9 mouse cellular contexts compared by ENCODE assay signal in genomic region chr1:64018466-64019077, GRCm38 (mm10).
DNase-seq lines count a peak whose midpoint lies in the region; ATAC-seq and TF ChIP-seq lines count a peak whose summit lies in the region.
"Had no signal": no experiment of that assay in that cellular context is flagged by ENCODE, and none has a peak within 500 bp of the region (broad histone marks: within the 10 kb centered on the region; RNA-seq: fewer than 3 reads in every experiment).

No protein-coding gene starts in this region.

- peak; percentile 20 for DNase-seq in limb, embryonic 14.5 days (ENCODE audit: low spot score)
- DNase-seq in cerebellum, adult 18-20 months, result no peak
- DNase-seq in ovary, adult 18-20 months (ENCODE audit: low spot score), result no peak
- no peak for DNase-seq in urinary bladder, adult 18-20 months (ENCODE audit: low spot score in 2 of 2)
- DNase-seq in right cerebral cortex, postnatal 14 days, result no peak
- DNase-seq: gastrocnemius, postnatal 25 days had no signal

- no peaks in the 10 kb centered on the region for H3K36me3 ChIP-seq in midbrain, embryonic 16.5 days (ENCODE audit: control insufficient read depth, insufficient read depth, low read length)
- H3K36me3 ChIP-seq in midbrain, embryonic 13.5 days, result no peaks in the 10 kb centered on the region
- no peaks in the 10 kb centered on the region for H3K36me3 ChIP-seq in hindbrain, embryonic 12.5 days
- no peaks in the 10 kb centered on the region for H3K36me3 ChIP-seq in limb, embryonic 14.5 days (ENCODE audit: control insufficient read depth, insufficient read depth, low read length)

- no peak overlapping the region; the same call in 1 of the 2 replicates for H3K9ac ChIP-seq in midbrain, embryonic 16.5 days (ENCODE audit: low read depth, low read length)
- H3K9ac ChIP-seq in midbrain, embryonic 13.5 days (replicated peaks), result no peak overlapping the region
- H3K9ac ChIP-seq in hindbrain, embryonic 12.5 days, result no peak overlapping the region
- no peak overlapping the region for H3K9ac ChIP-seq in limb, embryonic 14.5 days (ENCODE audit: low read depth, low read length, severe bottlenecking)

- no peaks in the 10 kb centered on the region for H3K9me3 ChIP-seq in midbrain, embryonic 16.5 days (replicated peaks; ENCODE audit: control insufficient read depth, low read length, poor library complexity, severe bottlenecking)
- H3K9me3 ChIP-seq in midbrain, embryonic 13.5 days, result no peaks in the 10 kb centered on the region
- H3K9me3 ChIP-seq in hindbrain, embryonic 12.5 days (replicated peaks), result no peaks in the 10 kb centered on the region
- no peaks in the 10 kb centered on the region for H3K9me3 ChIP-seq in limb, embryonic 14.5 days (ENCODE audit: control insufficient read depth, low read length)

- peaks cover 12% of the 10 kb centered on the region for H3K4me1 ChIP-seq in midbrain, embryonic 16.5 days (ENCODE audit: control insufficient read depth, insufficient read depth, low read length)
- peaks cover 16% of the 10 kb centered on the region for H3K4me1 ChIP-seq in midbrain, embryonic 13.5 days (replicated peaks)
- peaks cover 24% of the 10 kb centered on the region; the same call in 1 of the 2 replicates for H3K4me1 ChIP-seq in hindbrain, embryonic 12.5 days
- H3K4me1 ChIP-seq in limb, embryonic 14.5 days (ENCODE audit: control insufficient read depth, insufficient read depth, low read length), result peaks cover 31% of the 10 kb centered on the region

- no peak for TF ChIP-seq POLR2A in limb, embryonic 14.5 days (IDR thresholded peaks at IDR 0.05; ENCODE audit: borderline replicate concordance, extremely low read depth, insufficient read depth, insufficient read length)

- H3K4me3 ChIP-seq in midbrain, embryonic 16.5 days (ENCODE audit: low read depth, low read length), result no peak overlapping the region
- H3K4me3 ChIP-seq in midbrain, embryonic 13.5 days (replicated peaks), result no peak overlapping the region
- H3K4me3 ChIP-seq in hindbrain, embryonic 12.5 days, result no peak overlapping the region
- H3K4me3 ChIP-seq in limb, embryonic 14.5 days (replicated peaks; ENCODE audit: low read length), result no peak overlapping the region

- H3K27ac ChIP-seq in midbrain, embryonic 16.5 days (ENCODE audit: low read length), result 0 out of 2 replicates have a peak overlapping the region, but pooled peaks have one; percentile 18
- no peak overlapping the region for H3K27ac ChIP-seq in midbrain, embryonic 13.5 days
- H3K27ac ChIP-seq in hindbrain, embryonic 12.5 days, result 0 out of 2 replicates have a peak overlapping the region, but pooled peaks have one; percentile 30
- H3K27ac ChIP-seq in limb, embryonic 14.5 days (replicated peaks; ENCODE audit: low read depth, low read length), result no peak overlapping the region

- no peak for ATAC-seq in midbrain, embryonic 16.5 days
- no peak for ATAC-seq in midbrain, embryonic 13.5 days
- no peak for ATAC-seq in hindbrain, embryonic 12.5 days (ENCODE audit: low FRiP score)
- ATAC-seq in limb, embryonic 14.5 days (ENCODE audit: low FRiP score, low read depth), result no peak

- WGBS in midbrain, embryonic 16.5 days, result 49% methylated on average over 16 of the region's 16 CpGs
- WGBS in midbrain, embryonic 13.5 days, result 53% methylated on average over 16 of the region's 16 CpGs
- 56% methylated on average over 16 of the region's 16 CpGs for WGBS in hindbrain, embryonic 12.5 days
- WGBS in limb, embryonic 14.5 days, result 39% methylated on average over 16 of the region's 16 CpGs

- peak overlapping the region; percentile 22 for H3K4me2 ChIP-seq in midbrain, embryonic 16.5 days (ENCODE audit: low read length)
- no peak overlapping the region for H3K4me2 ChIP-seq in midbrain, embryonic 13.5 days (replicated peaks)
- H3K4me2 ChIP-seq in hindbrain, embryonic 12.5 days (replicated peaks), result no peak overlapping the region
- H3K4me2 ChIP-seq in limb, embryonic 14.5 days (replicated peaks; ENCODE audit: low read depth, low read length, severe bottlenecking), result peak overlapping the region; percentile 30

- no peaks in the 10 kb centered on the region for H3K27me3 ChIP-seq in midbrain, embryonic 16.5 days (ENCODE audit: control insufficient read depth, insufficient read depth, low read depth, low read length)
- no peaks in the 10 kb centered on the region for H3K27me3 ChIP-seq in midbrain, embryonic 13.5 days
- H3K27me3 ChIP-seq in hindbrain, embryonic 12.5 days, result no peaks in the 10 kb centered on the region
- H3K27me3 ChIP-seq in limb, embryonic 14.5 days (ENCODE audit: control insufficient read depth, insufficient read depth, low read length), result no peaks in the 10 kb centered on the region

Comparison
In these comparisons a context has a peak if more than half of its experiments do, and no peak if none do; other contexts are left out.
1. H3K27ac ChIP-seq: peak in midbrain, embryonic 16.5 days (single experiment) and hindbrain, embryonic 12.5 days (single experiment); none in midbrain, embryonic 13.5 days (single experiment) and limb, embryonic 14.5 days (single experiment).
2. H3K4me2 ChIP-seq: peak in midbrain, embryonic 16.5 days (single experiment) and limb, embryonic 14.5 days (single experiment); none in midbrain, embryonic 13.5 days (single experiment) and hindbrain, embryonic 12.5 days (single experiment).